Mouse (Mus musculus) CH12.LX (cell line): ENCODE results near the gene Pla2g5.

ENCODE experiments used
- CTCF ChIP-seq, 2 experiments: IDR thresholded peaks in 1 of 2; conservative IDR thresholded peaks in 1 of 2; 2 replicates each; pipeline ENCODE4 v1.5.1; 2011 to 2012; ENCODE audit warnings: low read depth in 2 of 2, low read length in 2 of 2, improper control_type of control experiment in 1 of 2, inconsistent platforms in 1 of 2, mild to moderate bottlenecking in 1 of 2, moderate library complexity in 1 of 2
- E2F4 ChIP-seq: IDR thresholded peaks from 2 replicates; pipeline ENCODE4 v1.6.1; 2011; ENCODE audit warnings: low read depth, low read length, improper control_type of control experiment; ENCODE audit not compliant: insufficient replicate concordance
- EP300 ChIP-seq: IDR thresholded peaks from 2 replicates; pipeline ENCODE4 v1.6.1; 2011; ENCODE audit warnings: low read length, improper control_type of control experiment
- MAFK ChIP-seq: IDR thresholded peaks from 2 replicates; pipeline ENCODE4 v1.6.1; 2011; ENCODE audit warnings: low read length, improper control_type of control experiment; ENCODE audit not compliant: insufficient replicate concordance
- NELFE ChIP-seq: IDR thresholded peaks from 2 replicates; pipeline ENCODE4 v1.6.1; 2011; ENCODE audit warnings: low read depth, low read length, improper control_type of control experiment
- POLR2A ChIP-seq: IDR thresholded peaks from 2 replicates; pipeline ENCODE4 v1.6.1; 2011; ENCODE audit warnings: low read depth, mild to moderate bottlenecking, improper control_type of control experiment, low read length
- RAD21 ChIP-seq: IDR thresholded peaks from 2 replicates; pipeline ENCODE4 v1.6.1; 2011; ENCODE audit warnings: low read depth, mild to moderate bottlenecking, low read length, improper control_type of control experiment, moderate library complexity
- RCOR1 ChIP-seq: conservative IDR thresholded peaks from 2 replicates; pipeline ENCODE4 v1.6.1; 2012; ENCODE audit warnings: low read depth, mild to moderate bottlenecking, inconsistent platforms, low read length, improper control_type of control experiment
- SMC3 ChIP-seq: IDR thresholded peaks from 2 replicates; pipeline ENCODE4 v1.6.1; 2011; ENCODE audit warnings: low read depth, low read length, improper control_type of control experiment
- TCF12 ChIP-seq: IDR thresholded peaks from 2 replicates; pipeline ENCODE4 v1.6.1; 2014; ENCODE audit warnings: low read depth, mild to moderate bottlenecking, inconsistent platforms, low read length, improper control_type of control experiment
- USF1 ChIP-seq: IDR thresholded peaks from 2 replicates; pipeline ENCODE4 v1.6.1; 2014; ENCODE audit warnings: low read depth, mild to moderate bottlenecking, inconsistent platforms, low read length, improper control_type of control experiment
- USF2 ChIP-seq: conservative IDR thresholded peaks from 2 replicates; pipeline ENCODE4 v1.6.1; 2011; ENCODE audit warnings: low read depth, low read length, improper control_type of control experiment
- ZKSCAN1 ChIP-seq: IDR thresholded peaks from 2 replicates; pipeline ENCODE4 v1.6.1; 2012; ENCODE audit warnings: low read depth, inconsistent platforms, low read length, improper control_type of control experiment, borderline replicate concordance
- ZNF384 ChIP-seq: IDR thresholded peaks from 2 replicates; pipeline ENCODE4 v1.6.1; 2012; ENCODE audit warnings: low read depth, low read length, improper control_type of control experiment, inconsistent platforms

DNA sequence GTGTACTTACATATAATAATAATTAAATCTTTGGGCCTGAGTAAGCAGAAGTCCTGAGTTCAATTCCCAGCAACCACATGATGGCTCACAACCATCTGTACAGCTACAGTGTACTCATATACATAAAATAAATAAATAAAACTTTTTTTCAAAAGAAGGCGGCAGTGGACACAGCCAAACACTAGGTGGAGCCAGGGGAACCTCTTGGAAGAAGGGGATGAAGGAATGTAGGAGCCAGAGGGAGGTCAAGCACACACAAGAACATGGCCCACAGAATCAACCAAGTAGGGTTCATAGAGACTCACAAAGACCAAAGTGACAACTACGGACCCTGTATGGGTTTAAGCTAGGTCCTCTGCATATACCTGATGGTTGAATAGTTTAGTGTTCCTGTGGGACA lies 38.6 kb downstream of the Pla2g5 start:
- peak in 1 of 2 experiments; percentile 20; a peak in 1 of 4 replicates for TF ChIP-seq CTCF (conservative IDR thresholded peaks at IDR 0.05 in 1 of 2, IDR thresholded peaks at IDR 0.05 in 1 of 2; ENCODE audit: low read depth in 2 of 2, low read length in 2 of 2)
- TF ChIP-seq EP300: no peak
- TF ChIP-seq USF2: no peak
- TF ChIP-seq E2F4: no peak
- TF ChIP-seq RAD21: no peak
- no peak for TF ChIP-seq SMC3
- TF ChIP-seq POLR2A: no peak
- TF ChIP-seq MAFK: no peak
- no peak for TF ChIP-seq TCF12
- TF ChIP-seq ZKSCAN1: no peak
- TF ChIP-seq NELFE: no peak
- no peak for TF ChIP-seq ZNF384
- no peak for TF ChIP-seq USF1
- no peak for TF ChIP-seq RCOR1
